15 mouse cellular contexts compared by ENCODE assay signal in genomic region chr15:12426342-12426741, GRCm38 (mm10).
"Had no signal": no experiment of that assay in that cellular context is flagged by ENCODE, and none has a peak within 500 bp of the region (broad histone marks: within the 10 kb centered on the region; RNA-seq: fewer than 3 reads in every experiment).

No protein-coding gene starts in this region.

- H3K36me3 ChIP-seq: limb, embryonic 12.5 days; liver, embryonic 13.5 days; midbrain, embryonic 13.5 days; neural tube, embryonic 15.5 days had no signal

- H3K27me3 ChIP-seq: limb, embryonic 12.5 days; liver, embryonic 13.5 days; midbrain, embryonic 13.5 days; neural tube, embryonic 15.5 days had no signal

- ATAC-seq: liver, postnatal 0 days; midbrain, embryonic 13.5 days had no signal

- H3K4me2 ChIP-seq: limb, embryonic 12.5 days; liver, embryonic 13.5 days; midbrain, embryonic 13.5 days; neural tube, embryonic 15.5 days had no signal

- H3K9ac ChIP-seq: limb, embryonic 12.5 days; liver, embryonic 13.5 days; liver, postnatal 0 days; midbrain, embryonic 13.5 days; neural tube, embryonic 15.5 days had no signal

- H3K27ac ChIP-seq: limb, embryonic 12.5 days; liver, embryonic 13.5 days; midbrain, embryonic 13.5 days; neural tube, embryonic 15.5 days had no signal

- H3K4me3 ChIP-seq: limb, embryonic 12.5 days; liver, embryonic 13.5 days; midbrain, embryonic 13.5 days; myocyte; neural tube, embryonic 15.5 days had no signal

- H3K9me3 ChIP-seq: limb, embryonic 12.5 days; liver, embryonic 13.5 days; midbrain, embryonic 13.5 days; neural tube, embryonic 15.5 days had no signal

- DNase-seq: kidney, adult 2 months; kidney, postnatal 25 days; layer of hippocampus, postnatal 36 days; liver; liver, embryonic 13.5 days; liver, postnatal 0 days; lung, postnatal 36 days; right cerebral cortex, adult 18-20 months; right cerebral cortex, postnatal 25 days; thymus, adult 18-20 months; thymus, postnatal 14 days had no signal
